Mouse (Mus musculus) CH12F3 (cell line): ENCODE data around the gene Bphl.
"Not testable (repeated sequence)": the region's sequence is repeated elsewhere in the genome, so short reads cannot be mapped to it uniquely, and the experiment has no call there.

Experiments
- in situ Hi-C: fragments of 300-500 bp; cut with MboI; formaldehyde crosslinking; loops from 2 replicates; pipeline ENCODE4 v1.14.3; 2020; ENCODE audit warnings: low sequenced_read_pairs

The Bphl gene

DNA sequence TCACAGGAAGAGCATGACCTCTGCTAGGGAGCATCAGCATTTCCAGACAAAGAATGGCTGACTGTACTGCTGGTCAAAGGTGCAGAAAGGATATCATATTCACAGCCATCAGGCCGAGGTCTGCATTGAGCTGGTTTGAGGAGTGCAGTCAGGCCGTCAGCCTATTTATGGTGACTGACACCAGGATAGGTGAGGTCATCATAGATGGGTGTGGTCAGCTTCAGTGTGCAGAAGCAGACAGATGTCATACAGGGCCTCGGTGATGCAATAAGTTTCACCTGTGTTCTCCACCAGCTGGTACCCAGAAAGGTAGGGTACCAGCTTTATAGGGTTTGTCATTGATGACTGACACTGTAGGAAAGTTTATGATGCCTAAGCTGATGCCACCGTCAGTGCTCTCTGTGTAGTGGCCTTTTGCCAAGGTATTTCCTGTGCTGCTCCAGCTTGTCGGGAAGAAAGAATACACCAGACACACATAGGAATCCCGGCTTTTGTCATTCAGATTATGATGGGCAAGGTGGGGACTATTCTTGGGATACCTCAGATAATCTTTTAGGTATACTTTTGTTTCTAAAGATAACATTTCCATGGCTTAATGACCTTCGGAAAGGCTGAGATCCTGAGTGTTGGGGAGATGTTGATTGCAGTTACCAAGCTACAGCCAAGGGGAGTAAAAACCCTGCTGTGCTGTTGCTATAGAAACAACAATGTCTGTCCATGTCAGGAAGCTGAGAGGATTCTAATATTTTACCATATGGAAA is 49.8 kb downstream of the Bphl start:
- in situ Hi-C loops, result no loop called here

DNA sequence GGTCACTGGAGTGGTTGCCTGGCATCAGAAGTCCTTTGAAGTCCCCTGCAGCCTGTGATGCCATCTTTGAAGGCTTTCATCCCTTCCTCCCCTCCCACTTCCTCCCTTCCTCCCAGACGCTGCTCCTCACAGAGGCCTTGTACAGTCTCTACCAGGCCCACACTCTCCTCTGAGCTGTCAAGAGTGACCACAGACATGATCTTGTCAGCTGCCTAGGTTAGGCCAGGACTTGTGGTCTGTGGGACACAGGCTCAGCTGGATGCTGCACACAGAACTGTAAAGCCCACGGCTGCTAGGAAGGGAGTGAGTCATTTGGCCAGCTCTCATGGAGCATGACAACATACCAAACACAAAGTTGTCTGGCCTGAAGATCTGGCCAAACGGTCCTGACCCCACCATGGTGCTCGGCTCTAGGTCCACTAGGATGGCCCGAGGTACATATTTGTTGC is 50.8 kb downstream of the Bphl start:
- in situ Hi-C loops, result not testable (repeated sequence)

DNA sequence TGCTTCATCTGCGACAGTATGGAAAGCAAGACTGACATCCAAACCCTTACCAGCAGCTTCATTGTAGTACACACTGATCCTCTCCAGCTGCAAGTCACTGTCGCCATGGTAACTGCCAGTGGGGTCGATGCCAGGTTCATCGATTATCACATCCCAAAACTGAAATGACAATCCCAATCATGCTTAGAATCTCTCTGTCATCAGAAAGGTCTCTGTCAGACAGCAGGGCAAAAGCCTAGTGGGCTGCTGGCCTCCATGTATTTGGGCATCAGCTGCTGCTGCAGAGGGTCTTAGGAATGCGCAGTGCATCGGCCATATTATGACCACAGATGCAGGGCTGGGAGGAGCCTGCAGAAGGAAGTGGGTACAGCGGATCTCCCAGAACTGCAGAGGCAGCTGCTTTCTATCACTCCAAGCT is 51.5 kb downstream of the Bphl start:
- in situ Hi-C loops, result no loop called here

DNA sequence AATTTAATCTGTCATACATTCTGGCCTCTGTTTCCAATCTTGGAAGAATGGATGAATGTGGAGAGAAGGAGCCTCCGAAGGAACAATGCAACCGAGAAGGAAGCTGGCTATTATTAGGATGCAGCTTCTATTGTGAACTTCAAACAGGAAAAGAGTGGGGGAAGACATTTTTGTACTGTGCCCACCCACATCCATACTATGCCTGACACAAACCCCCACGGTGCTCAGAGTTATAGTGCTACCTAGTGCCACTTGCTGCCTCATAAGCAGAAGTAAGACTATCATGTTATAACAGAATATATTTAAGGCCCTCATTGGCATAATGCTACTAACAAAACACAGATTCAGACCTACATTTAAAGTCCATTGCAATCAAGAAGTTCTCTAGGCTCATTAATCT is 52.0 kb downstream of the Bphl start:
- in situ Hi-C loops, result no loop called here

DNA sequence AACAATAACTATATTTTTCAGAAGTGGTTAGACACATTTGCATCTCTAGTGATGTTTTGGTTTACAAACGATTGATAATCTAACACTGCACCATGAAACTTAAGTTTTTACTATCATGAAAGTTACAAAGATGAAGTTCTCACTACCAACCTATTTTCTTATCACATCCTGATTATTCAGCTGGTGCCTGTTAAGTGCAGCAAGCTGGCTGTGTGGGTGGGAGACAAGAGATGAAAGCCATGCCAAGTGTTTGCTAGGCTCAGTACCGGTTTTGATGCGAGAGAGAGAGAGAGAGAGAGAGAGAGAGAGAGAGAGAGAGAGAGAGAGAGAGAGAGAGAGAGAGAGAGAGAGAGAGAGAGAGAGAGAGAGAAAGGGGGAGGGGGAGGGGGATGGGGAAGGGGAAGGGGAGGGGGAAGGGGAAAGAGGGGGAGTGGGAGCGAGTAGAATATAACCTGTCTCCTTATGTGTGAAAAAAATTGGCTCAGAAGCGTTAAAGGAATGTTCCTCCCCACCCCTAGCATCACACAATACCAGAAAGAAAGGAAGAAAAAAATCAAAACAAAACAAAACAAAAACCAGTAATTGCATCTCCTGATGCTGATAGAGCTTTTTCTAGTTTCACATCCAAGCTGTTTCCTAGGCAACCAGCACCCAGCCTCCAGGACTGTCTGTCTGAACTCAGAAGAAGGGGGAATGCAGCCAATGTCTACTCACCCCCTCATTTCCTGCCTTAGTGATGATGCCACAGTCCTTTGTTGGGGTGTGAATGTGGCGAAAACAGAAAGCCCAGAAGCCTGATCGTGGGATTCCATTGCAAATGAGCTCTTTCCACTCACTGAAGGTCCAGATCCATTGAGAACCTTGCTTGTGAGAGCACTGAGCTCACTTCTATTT is 58.4 kb downstream of the Bphl start:
- in situ Hi-C loops, result no loop called here

DNA sequence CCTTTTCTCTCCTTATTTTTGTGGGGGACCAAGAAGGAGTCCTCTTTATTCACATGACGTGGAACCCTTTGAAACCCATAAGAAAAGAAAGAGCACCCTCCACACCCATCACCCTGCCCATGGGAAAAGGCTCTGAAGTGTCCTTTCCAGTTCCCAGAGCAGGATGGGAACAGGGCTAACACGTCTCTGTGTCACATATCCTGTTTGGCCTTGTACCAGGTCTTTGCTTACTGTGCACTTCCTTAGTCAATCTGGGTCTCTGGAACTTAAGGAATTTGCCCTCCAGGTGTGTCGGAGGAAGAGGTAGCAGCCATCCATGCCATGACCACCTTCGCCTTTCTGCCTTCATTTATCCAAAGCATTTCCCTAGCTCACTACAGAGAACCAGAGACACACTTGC is 59.1 kb downstream of the Bphl start:
- in situ Hi-C loops, result no loop called here

DNA sequence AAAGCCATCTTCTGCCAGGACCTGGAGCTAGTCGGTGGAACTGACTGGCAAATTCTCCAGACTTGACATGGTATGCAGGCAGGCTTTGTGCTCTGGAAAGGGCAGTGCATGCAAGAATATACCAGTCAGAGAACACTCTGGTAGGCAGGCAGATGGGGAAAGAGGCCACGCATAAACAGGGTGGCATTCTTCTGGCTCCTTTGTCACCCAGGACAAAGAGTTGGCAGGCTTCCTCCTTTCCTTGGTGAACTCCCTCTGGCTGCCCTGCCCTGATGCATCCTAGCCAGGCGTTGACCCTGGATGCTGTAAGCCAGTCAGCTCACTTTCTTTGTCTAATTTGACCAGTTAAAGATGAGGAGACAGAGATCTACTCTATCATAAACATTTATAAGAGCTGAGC is 59.7 kb downstream of the Bphl start:
- in situ Hi-C loops, result no loop called here

DNA sequence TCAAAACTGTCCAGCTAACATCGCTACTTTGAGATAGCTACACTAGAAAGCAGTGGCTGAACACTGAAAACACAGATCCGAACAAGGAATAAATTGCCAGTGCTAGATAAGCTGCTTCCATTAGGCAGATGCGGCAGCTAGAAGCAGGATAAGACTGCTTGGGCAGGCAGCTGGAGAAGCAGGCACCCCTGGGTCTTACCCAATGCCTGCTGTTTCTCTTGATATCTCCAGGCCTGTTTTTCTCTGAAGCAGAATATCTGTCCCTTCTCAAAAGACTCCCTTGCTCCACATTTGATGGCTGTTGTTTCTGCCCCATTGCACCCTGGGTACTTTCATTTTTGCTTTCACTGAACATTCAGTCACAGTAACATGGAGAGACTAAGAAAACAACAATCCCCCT is 63.3 kb downstream of the Bphl start:
- in situ Hi-C loops, result no loop called here

DNA sequence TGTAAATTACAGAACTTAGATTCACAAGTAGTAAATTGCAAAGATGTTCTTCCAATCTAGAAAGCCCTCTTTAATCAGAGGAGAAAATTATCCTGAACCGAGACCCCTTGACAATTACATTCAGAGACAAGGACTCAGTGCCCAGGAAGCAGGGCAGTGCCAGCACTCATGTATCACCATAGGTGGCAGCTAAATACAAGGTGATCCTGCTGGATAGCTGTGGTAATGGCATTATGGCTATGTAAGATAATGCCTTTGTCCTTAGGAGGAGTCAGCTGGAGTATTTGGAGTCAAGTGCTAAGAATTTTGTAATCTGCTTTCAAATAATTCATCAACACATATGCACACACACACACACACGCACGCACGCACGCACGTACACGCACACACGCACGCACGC is 63.9 kb downstream of the Bphl start:
- in situ Hi-C loops, result no loop called here

DNA sequence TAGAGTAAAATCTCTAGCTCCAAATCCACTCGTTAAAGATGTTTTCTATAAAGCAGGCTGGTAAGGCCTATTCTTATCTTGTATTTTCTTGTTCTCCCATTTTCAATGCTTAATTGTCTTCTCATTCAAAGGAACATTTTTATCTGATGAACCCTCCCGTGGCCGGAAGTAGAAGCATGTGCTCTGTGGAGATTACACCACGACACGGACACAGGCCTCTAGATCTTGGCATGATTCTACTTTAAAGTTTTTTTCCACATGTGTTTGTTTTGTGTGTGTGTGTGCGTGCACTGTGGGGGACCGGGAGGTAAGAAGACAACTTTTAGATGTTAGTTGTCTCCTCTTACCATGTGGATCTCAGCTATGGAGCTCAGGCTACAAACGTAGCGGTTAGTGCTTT is 64.5 kb downstream of the Bphl start:
- in situ Hi-C loops, result no loop called here

DNA sequence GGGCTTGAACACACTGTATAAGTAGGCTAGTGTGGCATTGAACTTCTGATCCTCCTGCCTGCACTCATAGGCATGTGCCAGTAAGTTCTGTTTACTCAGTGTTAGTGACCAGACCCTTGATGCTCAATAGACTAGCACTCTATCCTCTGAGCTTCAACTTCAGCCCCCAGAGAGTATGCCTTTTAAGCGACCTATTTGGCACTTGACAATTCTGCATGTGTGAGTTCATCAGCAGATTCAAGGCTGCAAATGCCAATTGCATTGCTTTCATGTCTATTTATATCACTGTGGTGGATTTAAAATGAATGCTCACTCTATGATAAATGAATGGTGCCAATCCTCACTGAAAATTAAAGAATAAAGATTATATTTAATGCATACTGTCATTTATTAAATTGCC is 68.0 kb downstream of the Bphl start:
- in situ Hi-C loops, result no loop called here

DNA sequence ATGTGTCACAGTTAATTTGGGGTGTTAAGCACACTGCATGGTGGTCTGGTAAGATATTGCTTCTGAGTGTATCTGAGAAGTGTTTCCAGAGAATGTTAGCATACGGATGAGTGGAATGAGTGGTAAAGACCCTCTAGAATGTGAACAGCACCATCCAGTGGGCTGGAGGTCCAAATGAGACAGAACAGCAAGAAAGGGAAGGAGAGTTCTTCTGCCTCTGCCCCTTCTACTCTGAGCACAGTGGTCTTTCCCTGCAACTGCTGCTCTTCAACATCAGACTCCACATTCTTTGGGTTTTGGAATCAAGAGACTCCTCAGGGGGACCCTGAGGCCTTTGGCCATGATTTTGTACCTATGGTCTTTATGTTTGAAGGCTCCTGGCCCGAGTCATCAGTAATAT is 68.9 kb downstream of the Bphl start:
- in situ Hi-C loops, result no loop called here

DNA sequence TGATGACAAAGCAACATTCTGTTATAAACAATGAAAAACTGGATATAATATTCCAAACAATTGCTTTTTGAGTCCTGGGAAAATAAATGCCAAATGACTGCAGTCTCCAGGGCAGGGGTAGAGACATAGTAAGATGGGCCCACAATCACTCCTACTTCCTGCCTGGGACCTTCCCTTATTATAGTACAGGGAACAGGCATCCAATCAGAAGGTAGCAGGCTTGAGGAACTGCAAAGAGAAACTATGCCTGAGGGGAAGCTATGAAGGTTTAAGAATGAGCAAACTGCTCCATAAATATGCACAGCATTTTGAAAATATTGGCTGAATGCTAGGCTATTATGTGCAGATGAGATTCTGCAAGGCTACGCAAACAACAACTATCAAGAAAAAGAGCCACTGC is 69.6 kb downstream of the Bphl start:
- in situ Hi-C loops, result no loop called here

DNA sequence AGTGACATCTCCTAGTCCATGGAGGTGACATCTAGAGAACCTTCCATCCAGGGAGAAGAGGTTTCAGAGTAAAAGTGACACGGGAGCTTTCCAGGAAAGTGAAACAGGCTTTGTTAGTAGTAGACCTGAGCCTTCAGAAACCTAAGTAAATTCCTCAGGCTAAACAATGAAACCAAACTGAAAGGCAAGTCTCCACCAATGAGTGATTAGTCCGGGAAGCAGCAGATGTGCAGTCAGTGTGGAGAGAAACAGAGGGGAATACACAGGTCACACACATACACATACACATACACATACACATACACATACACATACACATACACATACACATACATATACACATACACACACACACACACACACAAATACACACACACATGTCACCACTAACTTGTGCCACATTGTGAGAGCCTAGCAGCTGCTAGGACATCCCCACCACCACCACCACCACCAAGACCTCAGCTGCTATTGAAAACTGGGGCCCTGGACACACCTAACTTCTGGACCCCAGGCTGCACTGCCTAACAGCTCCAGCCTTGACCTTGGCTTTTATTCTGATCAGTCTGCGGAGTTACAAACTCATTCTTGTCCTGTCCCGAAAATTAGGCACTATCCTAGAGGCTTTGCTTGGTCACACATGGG is 71.8 kb downstream of the Bphl start:
- in situ Hi-C loops, result no loop called here

DNA sequence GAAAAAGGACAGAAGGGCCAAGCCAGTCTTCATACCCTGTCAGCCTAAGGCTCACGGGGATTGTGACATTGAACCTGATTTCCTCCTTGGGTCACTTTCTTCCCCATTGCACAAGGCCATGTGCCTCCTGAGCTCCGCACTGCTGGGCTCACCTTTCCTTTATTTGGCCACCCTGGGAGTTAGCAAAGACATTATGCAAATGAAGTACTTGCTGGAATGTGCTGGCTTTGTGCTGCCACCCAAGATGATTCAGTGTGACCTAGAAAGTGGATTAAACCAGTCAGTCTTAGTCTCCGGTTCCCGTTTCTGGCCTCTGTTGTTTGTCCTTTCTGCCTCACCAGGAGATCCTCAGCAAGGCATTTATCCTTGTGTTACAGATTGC is 72.3 kb downstream of the Bphl start:
- in situ Hi-C loops, result no loop called here

DNA sequence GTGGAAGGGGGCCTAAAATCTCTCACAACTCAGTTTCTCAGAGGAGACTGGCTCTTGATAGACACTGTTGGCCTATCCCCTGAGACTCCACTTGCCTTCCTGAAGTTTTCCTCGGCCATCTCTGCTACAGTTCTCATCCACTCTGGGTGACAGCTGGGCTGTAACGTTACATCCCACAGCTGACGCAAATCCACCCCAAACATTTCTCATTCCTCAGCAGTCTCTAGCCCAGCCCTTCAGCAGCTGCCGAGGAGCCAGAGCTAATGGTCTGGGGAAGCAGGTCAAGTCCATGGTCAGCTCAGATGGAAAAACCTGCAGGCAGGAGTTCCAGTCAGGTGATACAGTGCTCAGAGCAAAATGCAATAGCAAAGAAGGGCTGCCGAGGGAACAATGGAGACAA is 73.6 kb downstream of the Bphl start:
- in situ Hi-C loops, result no loop called here

DNA sequence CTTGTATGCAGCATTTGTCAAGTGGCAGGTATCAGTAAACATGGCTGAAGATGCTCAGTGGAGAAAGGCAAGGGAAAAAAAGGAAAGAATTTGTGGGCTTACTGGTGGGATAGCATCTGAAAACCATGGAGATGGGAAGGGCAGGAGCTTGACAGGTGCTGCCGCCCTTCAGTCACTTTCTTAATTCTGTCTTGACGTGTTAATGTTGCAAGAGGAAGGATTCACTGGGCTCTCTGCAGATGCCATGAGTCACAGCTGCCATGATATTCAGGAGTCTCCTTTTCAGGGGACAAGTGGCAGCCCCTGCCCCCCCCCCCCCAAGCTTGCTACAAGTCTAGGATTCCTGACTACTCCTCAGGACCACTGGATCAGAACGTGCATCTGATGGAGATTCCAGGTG is 74.5 kb downstream of the Bphl start:
- in situ Hi-C loops, result no loop called here

DNA sequence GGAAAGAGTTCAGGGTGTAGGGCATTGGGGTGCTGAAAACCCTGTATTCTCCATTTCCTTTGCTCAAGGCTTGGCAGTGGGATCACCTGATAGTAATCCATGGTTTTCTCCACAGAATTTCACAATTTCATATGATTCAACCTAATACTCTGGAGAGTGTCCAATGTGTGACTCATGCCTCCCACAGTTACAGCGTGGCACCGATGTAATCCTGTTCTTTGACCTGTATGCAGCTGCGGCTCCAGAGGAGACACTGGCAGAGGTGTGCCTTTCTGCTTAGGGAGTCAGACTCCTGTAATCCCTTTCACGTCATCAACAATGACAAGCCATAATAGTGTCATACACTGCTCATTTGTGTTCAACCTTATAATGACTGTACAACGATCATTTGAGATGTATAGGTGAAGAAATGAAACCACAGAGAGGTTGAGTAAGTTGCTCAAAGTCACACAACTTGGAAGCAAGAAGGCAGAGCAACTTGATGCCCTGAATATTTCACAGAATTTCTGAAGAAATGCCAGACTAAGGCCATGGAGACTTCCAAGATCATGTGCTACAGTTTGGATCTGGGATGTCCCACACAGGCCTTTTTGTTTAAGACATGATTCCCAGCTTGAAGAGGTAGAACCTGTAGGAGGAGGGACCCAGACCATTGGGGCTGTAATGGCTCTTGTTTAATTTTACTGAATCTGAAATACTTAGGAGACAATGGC is 75.1 kb downstream of the Bphl start:
- in situ Hi-C loops, result no loop called here

DNA sequence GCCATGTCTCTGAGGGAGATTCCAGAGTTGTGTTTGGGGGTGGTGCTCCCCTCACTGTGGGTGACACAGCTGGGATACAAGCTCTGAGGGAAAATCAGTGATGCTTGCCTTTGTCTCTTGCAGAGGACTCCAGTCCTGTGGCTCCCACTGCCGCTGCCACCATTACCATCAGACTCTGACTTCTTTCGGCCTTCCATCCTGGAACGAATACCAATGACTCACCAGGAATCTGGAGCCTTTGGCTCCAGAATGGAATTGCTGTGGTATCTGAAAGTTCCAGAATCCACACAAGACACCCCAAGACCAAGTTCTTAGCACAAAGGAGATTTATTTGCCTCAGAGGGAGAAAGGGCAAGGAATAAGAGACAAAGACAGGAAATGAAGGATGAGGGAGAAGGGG is 75.7 kb downstream of the Bphl start:
- in situ Hi-C loops, result no loop called here

DNA sequence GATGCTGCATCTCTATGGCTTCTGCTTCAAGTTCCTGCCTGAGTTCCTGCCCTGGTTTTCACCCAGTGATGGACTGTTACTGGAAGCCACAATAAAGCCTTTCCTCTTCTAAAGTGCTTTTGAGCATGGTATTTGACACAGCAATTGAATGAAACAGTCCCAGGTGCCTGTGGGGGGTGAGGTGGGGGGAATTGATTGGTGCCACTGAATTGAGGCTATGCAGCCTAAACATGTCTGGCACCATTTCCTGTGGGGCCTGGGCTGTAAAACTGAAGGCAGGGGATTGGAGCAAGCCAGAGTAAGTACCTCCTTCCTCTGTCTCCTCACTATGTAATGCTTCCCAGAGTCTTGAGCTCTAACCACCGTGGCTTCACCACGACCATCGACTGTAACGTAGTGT is 77.3 kb downstream of the Bphl start:
- in situ Hi-C loops, result no loop called here

DNA sequence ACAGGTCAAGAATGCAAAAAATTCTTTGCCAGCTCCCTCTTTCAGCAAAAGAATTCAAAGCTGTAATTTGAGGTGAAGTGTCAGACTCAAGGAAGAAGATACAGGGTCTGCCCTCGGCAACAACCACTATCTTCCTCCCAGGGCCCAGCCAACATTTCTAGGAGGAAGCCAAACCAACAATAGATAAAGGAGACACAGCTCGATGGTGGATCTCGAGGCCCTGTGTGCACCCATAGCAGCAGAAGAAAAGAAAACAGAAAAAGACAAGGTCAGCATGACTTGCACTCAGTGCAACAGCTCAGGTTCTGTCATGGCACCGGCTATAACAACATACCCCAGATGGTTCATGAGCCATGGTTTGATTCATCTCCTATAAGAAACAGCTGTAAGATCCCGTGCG is 79.1 kb downstream of the Bphl start:
- in situ Hi-C loops, result no loop called here
